Mouse (Mus musculus) G1E (cell line): ENCODE data around the gene B3galt5.

Experiments
- CTCF ChIP-seq: IDR thresholded peaks from 2 replicates; pipeline ENCODE4 v1.5.1; 2012; ENCODE audit warnings: low read depth, low read length, inconsistent platforms, mixed read lengths
- GATA1 ChIP-seq: IDR thresholded peaks from 2 replicates; pipeline ENCODE4 v1.6.1; 2012; ENCODE audit warnings: borderline replicate concordance, low read length, inconsistent platforms, mixed read lengths
- GATA2 ChIP-seq: IDR thresholded peaks from 2 replicates; pipeline ENCODE4 v1.6.1; 2012; ENCODE audit warnings: low read depth, low read length, inconsistent platforms, borderline replicate concordance
- POLR2AphosphoS5 ChIP-seq: IDR thresholded peaks from 2 replicates; pipeline ENCODE4 v1.6.1; 2012; ENCODE audit warnings: low read depth, low read length, inconsistent platforms; ENCODE audit not compliant: insufficient replicate concordance
- TAL1 ChIP-seq: conservative IDR thresholded peaks from 2 replicates; pipeline ENCODE4 v1.6.1; 2012; ENCODE audit warnings: low read depth, low read length, inconsistent platforms, mixed read lengths

DNA sequence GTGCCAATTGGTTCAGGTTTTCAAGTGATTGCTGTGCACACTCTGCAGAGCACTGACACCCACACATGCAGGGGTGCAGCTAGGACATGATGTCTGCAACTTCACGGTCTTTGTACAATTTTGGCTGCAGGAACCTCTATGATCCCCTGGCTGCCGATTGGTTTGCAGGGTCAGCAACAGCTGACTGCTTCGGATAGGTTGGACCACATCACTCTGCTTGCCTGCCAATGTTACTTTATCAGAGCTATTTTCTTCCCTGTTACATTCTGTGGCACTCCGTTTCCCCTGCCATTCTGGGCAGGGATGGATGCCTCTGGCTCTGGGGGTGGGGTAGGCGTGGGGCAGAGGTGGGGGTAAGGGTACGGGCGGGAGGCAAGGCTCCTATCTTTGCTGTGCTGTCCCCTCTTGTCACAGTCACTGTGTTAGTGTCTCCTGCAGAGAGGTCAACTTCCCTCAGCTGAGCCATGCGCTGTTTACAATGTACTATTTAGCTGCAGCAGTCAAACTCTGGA is 6.5 kb upstream of the B3galt5 start:
- TF ChIP-seq CTCF: no peak
- no peak for TF ChIP-seq POLR2AphosphoS5
- TF ChIP-seq TAL1: no peak
- no peak for TF ChIP-seq GATA2
- no peak for TF ChIP-seq GATA1
